Mouse (Mus musculus): ENCODE measurements at regions not wholly inside any gene's neighbourhood (a gene's known extent, or its start where the extent isn't known, plus 50 kb on each side); places are given as distances from the start of the nearest gene placed in this dataset.
A peak's percentile ranks its signal among the peaks of the same experiment; 100 is the strongest.
"Not testable (repeated sequence)": the region's sequence is repeated elsewhere in the genome, so short reads cannot be mapped to it uniquely, and the experiment has no call there.

DNA sequence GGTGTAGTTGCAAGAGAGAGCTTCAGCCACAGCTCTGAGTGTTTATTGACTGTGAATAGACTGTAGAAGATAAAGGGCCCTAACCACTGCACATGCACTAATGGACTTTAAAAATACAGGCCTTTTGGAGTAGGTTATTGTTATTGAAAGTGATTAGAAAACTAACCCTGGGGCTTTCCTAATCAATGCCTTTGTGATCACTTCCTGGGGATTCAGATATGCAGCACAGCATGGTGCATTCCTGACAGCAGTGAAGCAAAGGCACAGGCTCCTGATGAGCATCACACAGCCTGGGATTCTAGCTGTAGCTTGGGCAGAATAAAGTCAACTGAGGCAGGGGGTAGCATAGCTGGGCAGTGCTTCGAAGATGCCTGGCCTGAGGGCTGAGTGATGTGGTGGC lies 87.3 kb downstream of the Gm11077 start:
- no peak for DNase-seq (ENCODE audit: low spot score)

- DNase-seq (ENCODE audit: low spot score): no peak
These were observed 87.7 kb downstream of the Gm11077 start for GRCm38 (mm10) chr6:140816831-140817230.

GRCm38 (mm10) chr6:140819451-140819878 lies 90.4 kb downstream of the Gm11077 start:
- DNase-seq (ENCODE audit: low spot score): no peak

DNA sequence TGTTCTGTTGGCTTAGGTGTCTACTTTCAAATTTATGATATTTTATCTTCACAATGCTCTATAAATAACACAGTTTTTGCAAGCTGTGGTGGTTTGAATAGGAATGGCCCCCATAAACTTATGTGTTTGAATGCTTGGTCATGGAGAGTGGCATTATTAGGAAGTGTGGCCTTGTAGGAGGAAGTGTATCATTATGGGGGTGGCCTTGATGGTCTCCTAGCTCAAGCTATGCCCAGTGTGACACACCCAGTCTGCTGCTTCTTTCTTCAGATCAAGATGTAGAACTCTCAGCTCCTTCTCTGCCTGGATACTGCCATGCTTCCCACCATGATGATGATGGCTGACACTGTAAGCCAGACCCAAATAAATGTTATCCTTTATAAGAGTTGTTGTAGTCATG lies 97.4 kb downstream of the Gm11077 start:
- no peak for DNase-seq (ENCODE audit: low spot score)

- no peak for DNase-seq (ENCODE audit: low spot score)
These were observed 98.6 kb downstream of the Gm11077 start for GRCm38 (mm10) chr6:140827651-140828050.

DNA sequence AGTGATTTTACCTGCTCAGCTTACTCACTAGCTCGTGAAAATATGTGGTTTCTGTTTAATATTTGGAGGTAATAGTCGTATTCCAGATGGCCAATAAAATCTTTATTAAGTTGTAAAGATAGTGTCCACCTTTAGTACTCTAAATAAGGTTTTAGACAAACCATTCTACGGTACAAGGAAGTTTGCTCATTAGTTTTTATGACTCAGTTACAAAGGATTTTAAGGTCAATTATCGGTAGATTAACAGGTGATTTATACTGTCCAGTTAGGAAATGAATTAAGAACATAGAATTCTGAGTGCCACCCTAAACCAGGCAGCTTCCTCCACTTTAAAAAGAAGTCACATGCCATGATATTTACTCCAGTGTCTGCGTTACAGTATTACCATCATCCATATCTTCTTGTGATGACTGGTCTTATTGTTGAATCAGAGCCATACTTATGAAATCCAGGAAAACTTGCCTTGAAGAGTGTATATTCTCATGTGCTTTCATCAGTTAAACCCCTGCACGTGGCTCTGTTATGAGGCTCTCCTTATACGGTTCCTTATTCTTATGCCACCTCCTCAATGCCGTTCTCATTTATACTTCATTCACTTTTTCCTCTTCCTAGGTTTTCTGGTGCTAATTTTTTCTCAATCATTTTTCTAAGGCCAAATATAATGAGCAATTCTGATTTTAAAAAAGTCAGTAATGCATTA lies 114.4 kb downstream of the Gm11077 start:
- no peak for DNase-seq (ENCODE audit: low spot score)

- no peak for DNase-seq (ENCODE audit: low spot score)
These were observed 118.1 kb downstream of the Gm11077 start for GRCm38 (mm10) chr6:140847165-140847564.

DNA sequence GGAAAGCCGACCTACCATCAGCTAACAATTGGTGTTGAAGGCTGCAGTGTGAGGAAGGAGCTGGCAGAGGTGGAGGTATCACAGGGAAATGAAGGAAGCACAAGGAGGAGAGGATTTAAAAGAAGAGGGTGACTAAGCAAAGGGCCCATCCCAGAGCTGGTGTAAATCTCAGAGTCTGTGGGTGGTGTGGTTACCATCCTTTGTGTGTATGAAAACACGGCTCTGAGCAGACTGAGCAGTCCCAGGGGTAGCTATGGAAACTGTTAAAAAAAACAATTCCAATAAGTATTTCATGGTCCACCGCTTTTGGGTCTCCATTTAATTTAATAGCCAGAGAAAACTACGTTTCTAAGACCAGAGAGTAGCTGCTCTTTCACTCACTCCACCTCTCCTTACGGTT lies 123.3 kb downstream of the Gm11077 start:
- DNase-seq (ENCODE audit: low spot score): no peak

DNA sequence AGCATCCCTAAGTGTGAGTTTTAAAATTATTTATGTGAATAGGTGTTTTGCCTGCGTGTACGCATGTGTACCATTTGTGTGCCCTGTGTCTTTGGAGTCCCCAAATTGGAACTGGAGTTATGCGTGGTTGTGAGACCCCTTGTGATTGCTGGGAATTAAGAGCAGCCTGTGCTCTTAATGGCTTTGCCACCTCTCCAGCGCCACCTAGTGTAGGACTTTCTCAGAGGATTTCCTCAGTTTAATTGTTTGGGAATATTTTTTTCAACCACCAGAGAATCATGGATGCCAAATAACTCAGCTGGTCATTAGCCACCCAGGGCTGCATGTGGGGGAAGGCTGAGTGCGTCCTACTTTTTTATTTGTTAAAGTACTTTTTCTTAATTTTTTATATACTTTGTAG lies 124.4 kb downstream of the Gm11077 start:
- DNase-seq (ENCODE audit: low spot score): peak; percentile 73

DNA sequence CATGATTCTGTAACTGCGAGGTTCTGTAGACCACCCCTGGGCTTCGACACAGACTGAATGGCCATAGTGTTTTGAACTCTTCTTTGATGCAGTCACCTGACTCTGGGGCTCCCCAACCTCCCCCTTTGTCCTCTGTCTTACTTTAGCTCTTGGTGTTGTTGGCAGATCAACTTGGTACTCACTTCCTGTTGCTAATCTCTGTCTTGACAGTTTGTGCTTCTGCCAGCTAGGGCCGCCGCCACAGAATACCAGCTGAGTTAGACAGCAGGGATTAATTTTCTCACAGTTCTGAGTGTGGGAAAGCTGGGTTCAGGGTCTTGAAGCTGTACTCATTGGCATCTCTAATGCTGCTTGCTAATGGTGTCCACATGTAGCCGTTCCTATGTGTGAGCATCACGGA lies 125.6 kb downstream of the Gm11077 start:
- DNase-seq (ENCODE audit: low spot score): no peak

DNA sequence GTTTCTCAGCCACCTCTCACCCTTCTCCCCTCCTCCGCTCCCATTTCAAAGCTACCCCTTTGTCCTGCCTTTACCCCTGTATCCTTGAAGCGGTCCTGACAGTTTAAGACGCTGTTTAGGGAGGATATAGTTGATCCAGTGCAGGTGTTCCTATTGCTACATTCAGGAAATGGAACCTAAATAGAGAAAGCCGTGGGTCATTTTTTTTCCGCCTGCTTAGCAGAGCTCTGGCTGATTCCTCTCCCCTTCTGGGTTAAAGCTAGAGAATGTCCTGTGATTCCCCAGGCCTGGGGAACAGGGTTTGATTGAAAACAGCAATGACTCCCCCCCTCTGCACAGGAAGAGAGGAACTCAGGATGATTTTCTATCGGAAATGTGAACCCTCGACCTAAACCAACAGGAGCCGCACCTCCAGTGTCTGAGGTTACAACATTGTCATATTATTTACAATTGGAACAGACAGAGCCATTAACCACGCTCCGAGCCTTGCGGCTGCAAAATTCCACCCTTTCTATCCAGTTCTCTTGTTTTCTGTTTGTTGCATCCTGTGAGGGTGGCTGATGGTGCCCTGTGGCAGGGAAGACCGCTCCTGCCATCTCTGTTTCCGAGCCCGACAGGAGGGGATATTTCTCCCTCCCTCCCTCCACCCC lies 127.5 kb downstream of the Gm11077 start:
- no peak for DNase-seq (ENCODE audit: low spot score)

DNA sequence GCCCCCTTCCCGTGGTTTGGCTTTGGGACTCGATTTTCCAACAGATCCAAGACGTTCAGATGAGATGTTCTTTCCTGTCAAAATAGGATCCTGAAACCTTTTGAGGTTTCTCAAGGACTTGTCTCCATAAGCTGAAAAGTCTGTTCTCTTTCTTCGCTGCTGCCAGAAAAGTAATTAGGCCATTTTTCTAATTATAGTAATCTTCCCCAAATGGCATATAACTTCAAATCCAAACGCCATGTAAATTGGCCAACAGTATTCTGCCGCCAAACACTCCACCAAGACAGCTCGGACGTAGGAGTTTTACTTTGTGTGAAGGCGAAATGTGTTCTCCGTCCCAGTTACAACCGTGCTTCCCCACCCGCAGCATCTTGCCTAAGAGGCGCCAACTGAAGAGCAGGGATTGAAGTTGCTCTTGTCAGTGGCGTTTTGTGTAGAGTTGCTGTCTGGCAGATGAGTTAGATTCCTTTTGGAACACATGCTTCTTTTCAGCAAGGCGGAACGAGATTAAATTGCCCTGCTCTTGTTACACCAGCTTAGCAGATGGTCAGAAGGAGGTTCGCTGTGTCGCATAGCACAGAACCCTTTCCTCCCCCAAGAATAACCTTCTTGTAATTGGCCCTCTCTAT lies 128.1 kb downstream of the Gm11077 start:
- no peak for DNase-seq (ENCODE audit: low spot score)

GRCm38 (mm10) chr6:140869523-140869922 lies 140.4 kb downstream of the Gm11077 start:
- DNase-seq (ENCODE audit: low spot score): not testable (repeated sequence)

GRCm38 (mm10) chr6:140874831-140875230 lies 145.7 kb downstream of the Gm11077 start:
- no peak for DNase-seq (ENCODE audit: low spot score)

GRCm38 (mm10) chr6:140883651-140884050 lies 154.6 kb downstream of the Gm11077 start:
- DNase-seq (ENCODE audit: low spot score): no peak

DNA sequence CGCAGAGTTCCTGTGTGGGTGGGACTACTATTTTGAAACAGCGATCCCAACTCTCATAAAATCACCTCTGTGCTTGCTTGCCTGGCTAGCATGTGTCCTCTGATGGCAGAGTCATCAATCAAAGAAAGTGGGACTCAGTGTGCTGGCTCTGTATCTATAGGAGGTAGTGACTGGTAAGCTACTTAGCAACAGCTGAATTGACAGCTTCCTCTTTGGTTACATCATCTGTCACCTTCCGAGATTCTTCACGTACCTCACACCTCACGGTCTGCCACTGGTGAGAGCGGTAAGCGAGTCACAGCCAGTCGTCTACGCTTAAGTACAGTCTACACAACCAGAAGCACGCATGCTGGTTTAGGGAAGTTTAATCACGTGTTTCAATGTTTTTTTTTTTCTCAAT lies 159.5 kb downstream of the Gm11077 start:
- no peak for DNase-seq (ENCODE audit: low spot score)

DNA sequence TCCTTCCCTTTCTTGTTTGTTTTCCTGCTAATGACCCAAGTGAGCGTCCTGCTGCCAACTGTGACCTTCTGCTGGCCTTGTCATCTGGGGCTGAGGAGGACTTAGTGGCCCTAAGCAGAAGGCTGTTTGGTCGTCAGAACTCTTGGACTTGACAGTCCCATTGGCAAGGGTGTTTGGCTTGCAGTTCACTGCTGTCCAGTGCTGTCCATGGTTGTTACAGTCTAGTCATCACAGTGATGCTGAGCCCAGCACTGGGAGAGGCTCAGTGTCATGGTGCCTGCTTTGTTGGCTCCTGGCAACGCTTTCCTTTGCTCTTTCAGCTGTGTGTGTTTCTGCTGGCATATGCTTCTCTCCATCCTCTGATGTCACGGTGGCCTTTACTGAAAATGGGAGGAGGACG lies 161.0 kb downstream of the Gm11077 start:
- DNase-seq (ENCODE audit: low spot score): no peak

GRCm38 (mm10) chr6:140890591-140890990 lies 161.5 kb downstream of the Gm11077 start:
- DNase-seq (ENCODE audit: low spot score): no peak

DNA sequence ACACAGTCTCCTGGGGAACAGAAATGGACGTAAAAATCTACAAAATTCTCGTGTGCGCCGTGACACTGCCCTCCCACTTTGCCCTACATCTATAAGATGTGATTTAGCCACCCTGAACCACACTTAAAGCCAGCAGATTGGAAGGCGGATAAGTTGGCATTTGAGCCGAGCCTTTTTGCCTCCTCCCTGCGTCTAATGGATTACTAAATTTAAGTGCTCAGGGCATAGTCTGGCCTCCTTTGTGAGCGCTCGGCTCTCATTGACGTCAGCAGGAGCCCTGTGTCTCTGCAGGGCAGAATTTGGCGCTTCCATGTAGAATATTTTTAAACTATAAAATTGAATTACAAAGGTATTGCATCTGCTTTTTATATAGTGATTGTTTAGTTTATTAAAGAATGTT lies 165.4 kb downstream of the Gm11077 start:
- DNase-seq (ENCODE audit: low spot score): no peak

GRCm38 (mm10) chr6:140895441-140895840 lies 166.4 kb downstream of the Gm11077 start:
- DNase-seq (ENCODE audit: low spot score): no peak

GRCm38 (mm10) chr6:140897111-140897510 lies 168.0 kb downstream of the Gm11077 start:
- no peak for DNase-seq (ENCODE audit: low spot score)

- peak; percentile 62 for DNase-seq (ENCODE audit: low spot score)
These were observed 195.4 kb downstream of the Gm11077 start for GRCm38 (mm10) chr6:140924319-140924981.

- DNase-seq (ENCODE audit: low spot score): no peak
These were observed 198.5 kb downstream of the Gm11077 start for GRCm38 (mm10) chr6:140927616-140928015.
